Mouse (Mus musculus) embryonic stem cell, embryonic (primary cell): ENCODE data around the gene 4931428L18Rik.

Source experiments
- CTCF ChIA-PET, 4 experiments: fragments of 300-600 bp in 2 of 4; fragments of 350-600 bp in 2 of 4; sonication (Branson Sonifier 250); formaldehyde crosslinking; loops; one replicate each; lab custom pipeline; 2022; ENCODE audit warnings: inconsistent platforms in 2 of 4; lab: Charles Lee
- POLR2A ChIA-PET, 4 experiments: fragments of 300-600 bp in 2 of 4; fragments of 350-600 bp in 2 of 4; sonication (Branson Sonifier 250); formaldehyde crosslinking; loops; one replicate each; lab custom pipeline; 2022; ENCODE audit warnings: antibody characterized with exemption in 4 of 4, inconsistent platforms in 1 of 4; lab: Charles Lee

The 4931428L18Rik gene

GRCm38 (mm10) chr1:31093939-31094338 is 128.5 kb downstream of the 4931428L18Rik start:
- ChIA-PET POLR2A (interaction anchor here in 1 of 4 experiments (0.6 kb wide), 1 partner anchor 138 kb away, joined by 5 read pairs; no protein-coding TSS in a partner anchor), CTCF (no interaction called here)

DNA sequence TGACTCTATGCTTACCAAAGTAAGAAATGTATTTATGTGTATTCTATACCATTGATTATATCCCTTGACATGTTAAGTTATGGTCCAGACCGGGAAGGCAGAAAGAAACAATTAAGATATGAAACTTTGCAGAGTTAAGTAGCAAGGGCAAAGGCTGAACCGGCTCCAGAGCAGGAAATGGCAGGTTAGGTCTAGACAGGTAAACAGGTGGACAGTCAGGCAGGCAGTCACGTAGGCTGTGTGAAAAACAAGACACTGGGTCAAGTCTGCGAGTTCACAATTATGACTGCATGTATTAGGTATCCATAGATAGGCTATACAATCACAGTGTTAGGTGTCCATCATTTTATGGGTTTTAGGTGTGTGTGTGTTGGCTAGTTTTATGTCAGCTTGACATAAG is 133.8 kb downstream of the 4931428L18Rik start:
- CTCF ChIA-PET, result no interaction called here
- POLR2A ChIA-PET, result no interaction called here

DNA sequence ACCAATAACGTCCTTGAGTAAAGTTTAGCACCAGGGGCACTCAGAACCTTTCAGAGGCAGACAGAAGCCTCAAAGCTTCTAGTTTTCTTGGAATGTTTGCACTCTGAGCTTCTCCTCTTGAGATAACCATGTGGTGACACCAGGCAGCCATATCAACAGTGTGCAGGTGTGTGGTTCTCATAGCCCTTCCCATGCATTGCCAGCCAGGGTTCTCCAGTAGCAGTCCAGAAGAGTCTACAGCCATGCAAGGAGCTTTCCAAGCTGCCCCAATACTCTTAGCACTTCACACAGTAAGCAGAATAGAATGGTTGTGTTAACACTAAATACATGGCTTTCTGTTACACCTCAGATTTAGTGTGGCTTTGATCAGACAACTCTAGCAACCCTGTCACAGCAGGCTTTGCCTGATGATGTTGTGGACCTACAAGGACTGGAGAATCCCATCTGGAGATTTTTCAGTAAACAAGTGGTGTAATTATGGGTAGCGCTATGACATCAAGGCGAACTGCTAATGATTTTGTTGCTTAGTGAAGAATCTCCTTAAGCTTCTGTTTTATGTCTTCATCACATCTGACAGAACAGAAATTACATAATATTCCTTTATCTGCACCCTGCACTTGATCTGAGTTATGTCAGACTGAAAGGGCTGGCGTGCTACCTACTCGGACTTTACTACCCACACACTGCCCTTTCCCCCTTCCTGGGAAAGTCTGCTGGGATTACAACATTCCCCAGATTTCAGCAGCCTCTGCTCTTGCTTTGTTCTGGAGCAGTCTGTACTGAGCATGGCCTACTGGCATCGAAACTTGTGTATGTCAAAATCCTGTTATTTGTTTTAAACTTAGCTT is 149.7 kb downstream of the 4931428L18Rik start:
- POLR2A ChIA-PET, result interaction anchor here in 2 of 4 experiments (0.7 to 1.1 kb wide), 2 partner anchors 13 to 187 kb away, joined by 3 read pairs; no protein-coding TSS in a partner anchor
- CTCF ChIA-PET, result no interaction called here

GRCm38 (mm10) chr1:31071209-31071608 is 151.3 kb downstream of the 4931428L18Rik start:
- POLR2A ChIA-PET, result interaction anchor here in 1 of 4 experiments (0.7 kb wide), 1 partner anchor 111 kb away, joined by 3 read pairs; no protein-coding TSS in a partner anchor

GRCm38 (mm10) chr1:31064817-31065740 is 157.4 kb downstream of the 4931428L18Rik start:
- ChIA-PET POLR2A (no interaction called here), CTCF (no interaction called here)

More at GRCm38 (mm10) chr1:31071209-31071608, 151.3 kb downstream of the 4931428L18Rik start:
- CTCF ChIA-PET, result no interaction called here

GRCm38 (mm10) chr1:31059806-31060205 is 162.7 kb downstream of the 4931428L18Rik start:
- ChIA-PET CTCF (no interaction called here), POLR2A (interaction anchor here in 1 of 4 experiments (1.2 kb wide), 1 partner anchor 13 kb away, joined by 3 read pairs; no protein-coding TSS in a partner anchor)

- CTCF ChIA-PET, result no interaction called here
- POLR2A ChIA-PET, result interaction anchor here in 1 of 4 experiments (1.0 to 1.2 kb wide), 3 partner anchors 14 to 110 kb away, joined by 3 read pairs; no protein-coding TSS in a partner anchor
Measured at GRCm38 (mm10) chr1:31058861-31059351, 163.6 kb downstream of the 4931428L18Rik start.

GRCm38 (mm10) chr1:31058196-31058595 is 164.3 kb downstream of the 4931428L18Rik start:
- ChIA-PET CTCF (no interaction called here), POLR2A (interaction anchor here in 1 of 4 experiments (0.6 to 1.0 kb wide), 3 partner anchors 17 to 110 kb away, joined by 3 read pairs; no protein-coding TSS in a partner anchor)

DNA sequence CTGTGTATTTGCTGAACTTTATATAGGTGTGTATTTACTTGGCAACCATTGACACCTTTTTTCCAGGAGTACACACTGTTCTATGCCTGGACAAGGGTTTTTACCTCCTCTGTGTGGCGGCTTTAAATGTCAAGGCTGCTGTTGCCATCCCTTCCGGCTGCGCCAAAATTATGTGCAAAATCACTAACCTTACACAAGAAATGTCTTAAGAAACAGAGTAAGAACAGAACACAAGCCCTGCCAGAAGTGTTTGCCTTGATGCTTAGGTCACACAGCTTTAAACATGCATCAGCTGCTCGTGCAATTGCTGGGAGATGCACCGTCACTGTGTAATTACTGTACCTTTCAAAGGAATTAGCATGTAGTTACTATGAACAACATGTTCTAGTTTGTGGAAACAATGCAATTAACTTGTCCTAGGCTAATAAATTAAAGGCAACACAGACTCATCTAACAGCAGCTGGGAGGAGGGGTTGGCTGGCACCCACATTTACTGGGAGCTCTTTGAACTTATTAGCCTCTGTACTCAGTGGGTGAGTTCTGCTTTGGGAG is 171.0 kb downstream of the 4931428L18Rik start:
- CTCF ChIA-PET, result no interaction called here
- POLR2A ChIA-PET, result no interaction called here

DNA sequence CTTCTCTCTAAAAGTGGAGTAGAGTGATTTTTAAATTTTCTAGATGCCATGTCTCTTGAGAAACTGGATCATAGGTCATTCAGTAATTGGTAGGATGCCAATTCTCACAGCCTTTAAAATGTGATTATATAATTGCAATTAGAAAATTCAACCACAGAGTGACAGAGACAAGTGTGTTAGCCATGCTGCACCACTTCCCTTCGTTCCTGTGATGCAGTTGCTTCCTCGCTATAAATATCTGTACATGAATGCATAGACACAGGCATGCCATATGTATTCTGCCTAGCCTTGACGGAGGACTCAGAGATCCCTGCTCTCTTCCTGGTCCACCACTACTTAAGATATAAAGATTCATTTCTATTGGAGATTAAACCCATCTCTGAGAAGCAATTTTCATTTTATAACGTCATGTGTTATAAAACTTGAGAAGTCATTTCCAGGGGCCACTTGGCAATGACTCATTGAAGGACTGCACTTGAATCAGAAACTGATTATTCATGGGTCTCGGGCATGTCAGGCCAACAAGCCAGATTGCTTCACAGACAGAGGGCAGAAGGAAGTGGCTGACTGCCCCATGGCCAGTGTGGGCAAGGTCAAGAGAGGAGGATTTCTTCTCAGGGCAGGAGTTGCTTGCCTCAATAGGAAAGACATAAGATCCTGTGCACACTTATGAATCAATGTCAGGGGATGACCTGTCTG is 172.4 kb downstream of the 4931428L18Rik start:
- POLR2A ChIA-PET, result no interaction called here
- CTCF ChIA-PET, result no interaction called here

- ChIA-PET POLR2A (no interaction called here), CTCF (no interaction called here)
Measured at GRCm38 (mm10) chr1:31043208-31043607, 179.3 kb downstream of the 4931428L18Rik start.

GRCm38 (mm10) chr1:31042793-31043192 is 179.7 kb downstream of the 4931428L18Rik start:
- CTCF ChIA-PET, result no interaction called here

GRCm38 (mm10) chr1:31033851-31034534 is 188.5 kb downstream of the 4931428L18Rik start:
- CTCF ChIA-PET, result no interaction called here
- POLR2A ChIA-PET, result interaction anchor here in 1 of 4 experiments (0.6 kb wide), 1 partner anchor 1612 kb away, joined by 5 read pairs; no protein-coding TSS in a partner anchor

More at GRCm38 (mm10) chr1:31042793-31043192, 179.7 kb downstream of the 4931428L18Rik start:
- POLR2A ChIA-PET, result no interaction called here

GRCm38 (mm10) chr1:31032351-31032750 is 190.1 kb downstream of the 4931428L18Rik start:
- POLR2A ChIA-PET, result no interaction called here
- CTCF ChIA-PET, result no interaction called here

DNA sequence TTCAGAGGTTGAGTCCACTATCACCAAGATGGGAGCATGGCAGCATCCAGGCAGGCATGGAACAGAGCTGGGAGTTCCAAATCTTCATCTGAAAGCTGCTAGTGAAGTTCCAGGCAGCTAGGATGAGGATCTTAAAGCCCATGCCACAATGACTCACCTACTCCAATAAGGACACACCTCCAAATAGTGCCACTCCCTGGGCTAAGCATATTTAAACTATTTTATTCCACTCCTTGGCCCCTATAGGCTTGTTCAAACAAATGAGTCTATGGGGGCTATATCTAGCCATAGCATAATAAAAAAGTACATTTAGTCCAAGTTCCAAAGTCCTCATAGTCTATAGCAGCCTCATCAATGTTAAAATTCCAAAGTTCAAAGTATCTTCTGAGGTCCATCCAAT is 199.3 kb downstream of the 4931428L18Rik start:
- POLR2A ChIA-PET, result no interaction called here
- CTCF ChIA-PET, result no interaction called here

DNA sequence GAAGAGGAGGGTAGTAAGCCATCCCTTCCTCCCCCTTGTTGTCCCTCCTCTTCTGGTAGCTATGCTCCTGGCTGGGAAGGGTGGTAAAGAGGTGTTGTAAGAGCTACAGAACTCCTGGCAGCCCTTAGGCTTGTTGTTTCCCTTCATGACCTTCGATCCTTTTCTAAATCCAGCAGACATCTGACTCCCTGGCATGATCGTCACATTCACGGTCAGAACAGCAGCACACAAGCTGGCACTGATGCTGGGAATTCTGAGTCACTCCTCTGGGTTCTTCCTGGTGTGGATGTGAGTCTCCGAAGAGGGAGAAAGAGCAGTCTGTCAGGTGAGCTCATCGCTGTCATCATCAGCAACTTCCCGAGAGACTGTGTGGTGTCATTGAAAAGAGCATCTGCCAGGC is 203.2 kb downstream of the 4931428L18Rik start:
- CTCF ChIA-PET, result no interaction called here
- POLR2A ChIA-PET, result interaction anchor here in 1 of 4 experiments (0.5 kb wide), 1 partner anchor 521 kb away, joined by 3 read pairs; no protein-coding TSS in a partner anchor

- POLR2A ChIA-PET, result no interaction called here
- CTCF ChIA-PET, result no interaction called here
Measured at GRCm38 (mm10) chr1:31017377-31017776, 205.1 kb downstream of the 4931428L18Rik start.

DNA sequence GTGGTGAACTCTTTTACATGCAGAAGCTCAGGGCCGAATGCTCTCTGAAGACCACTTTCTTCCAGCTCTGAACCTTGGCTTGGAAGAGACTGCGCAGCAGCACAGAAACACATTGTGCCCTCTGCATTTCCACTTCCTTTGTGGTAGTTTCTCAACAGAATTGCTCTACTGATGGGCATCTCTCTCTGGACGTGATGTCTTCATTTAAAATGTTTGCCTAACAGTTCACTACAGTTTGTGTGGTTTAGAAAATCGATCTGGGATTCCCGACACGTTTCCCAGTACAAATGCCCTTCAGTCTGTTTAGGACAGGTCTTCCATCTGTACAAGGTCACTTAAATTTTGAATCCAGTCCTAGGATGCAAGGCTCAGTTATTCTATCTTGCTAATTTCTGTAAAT is 206.4 kb downstream of the 4931428L18Rik start:
- ChIA-PET POLR2A (no interaction called here), CTCF (no interaction called here)
